Mouse (Mus musculus): Measurements from ENCODE around the gene Fbxo33.

- no peak for TF ChIP-seq CTCF (IDR thresholded peaks at IDR 0.05; ENCODE audit: low read depth)
- no peak for TF ChIP-seq EP300 (optimal IDR thresholded peaks at IDR 0.05)
Measured at GRCm38 (mm10) chr12:59169935-59170334, 49.6 kb downstream of the Fbxo33 start.

All from stomach, postnatal 0 days (tissue).